Mouse (Mus musculus) left cerebral cortex, adult 2 months (tissue): ENCODE data around the gene Ccdc136. TPM values are rescaled to one million over a fixed set of nuclear protein-coding genes. Genes with fewer than 3 reads are reported as not detected.
"Not testable (repeated sequence)": the region's sequence is repeated elsewhere in the genome, so short reads cannot be mapped to it uniquely, and the experiment has no call there.

ENCODE experiments used
- DNase-seq, 2 experiments: peaks; one replicate each; pipeline ENCODE4 v3.0.0; 2021 to 2022; ENCODE audit warnings: low spot score in 2 of 2, mixed read lengths in 1 of 2; ENCODE audit errors: extremely low spot score in 1 of 2
- H3K27ac ChIP-seq: fragments of 200-600 bp; 2 replicates; pipeline ENCODE4 v1.8.1; 2022
- H3K4me3 ChIP-seq: fragments of 200-600 bp; 2 replicates; pipeline ENCODE4 v1.8.1; 2022
- CTCF ChIP-seq: fragments of 200-600 bp; IDR thresholded peaks from 2 replicates; pipeline ENCODE4 v1.8.1; 2022; ENCODE audit warnings: antibody characterized with exemption, mild to moderate bottlenecking, moderate library complexity
- intact Hi-C: fragments of 180-260 bp; cut with DNase I; formaldehyde crosslinking; loops from one replicate; pipeline ENCODE4 v1.15.1; 2025
- total RNA-seq, 2 experiments: library from RNA; stranded (reverse); gene quantifications; 2 replicates each; pipeline ENCODE4 v1.2.3; 2021

Gene Ccdc136
- total RNA-seq, 2 experiments from 2014 or later, result 104 to 105 TPM

GRCm38 (mm10) chr6:29365277-29365676 is 30.8 kb upstream of the Ccdc136 start:
- Histone ChIP-seq H3K4me3 (no peak overlapping the region), H3K27ac (no peak overlapping the region)
- TF ChIP-seq CTCF, result no peak
- DNase-seq, result no peak
- intact Hi-C loops, result no loop called here

- Histone ChIP-seq H3K27ac (no peak overlapping the region), H3K4me3 (no peak overlapping the region)
- intact Hi-C loops, result no loop called here
- TF ChIP-seq CTCF, result no peak
- DNase-seq, result no peak
Measured at GRCm38 (mm10) chr6:29377386-29377785, 18.7 kb upstream of the Ccdc136 start.

GRCm38 (mm10) chr6:29378678-29379077 is 17.4 kb upstream of the Ccdc136 start:
- no peak overlapping the region for H3K4me3 ChIP-seq
- intact Hi-C loops, result no loop called here
- H3K27ac ChIP-seq, result no peak overlapping the region
- no peak for DNase-seq
- TF ChIP-seq CTCF, result no peak

- no peak for DNase-seq
- TF ChIP-seq CTCF, result no peak
- Histone ChIP-seq H3K27ac (no peak overlapping the region), H3K4me3 (no peak overlapping the region)
- intact Hi-C loops, result no loop called here
Measured at GRCm38 (mm10) chr6:29379954-29380353, 16.2 kb upstream of the Ccdc136 start.

- intact Hi-C loops, result no loop called here
- no peak for TF ChIP-seq CTCF
- H3K4me3 ChIP-seq, result no peak overlapping the region
- DNase-seq, result no peak
- H3K27ac ChIP-seq, result no peak overlapping the region
Measured at GRCm38 (mm10) chr6:29382442-29382841, 13.7 kb upstream of the Ccdc136 start.

- Histone ChIP-seq H3K27ac (no peak within 1 kb of the TSS), H3K4me3 (no peak within 1 kb of the TSS)
- DNase-seq, result no peak
- no peak for TF ChIP-seq CTCF
- intact Hi-C loops, result no loop called here
Measured at GRCm38 (mm10) chr6:29388052-29388518, 8.0 kb upstream of the Ccdc136 start, which contains the start of gene Opn1sw. TSS of gene Opn1sw (minus strand) at chr6:29388468.

GRCm38 (mm10) chr6:29388606-29389080 is 7.5 kb upstream of the Ccdc136 start:
- intact Hi-C loops, result no loop called here
- TF ChIP-seq CTCF, result no peak
- H3K4me3 ChIP-seq, result no peak overlapping the region
- DNase-seq, result peak; percentile 68 to 75
- H3K27ac ChIP-seq, result no peak overlapping the region

GRCm38 (mm10) chr6:29389425-29389824 is 6.7 kb upstream of the Ccdc136 start:
- intact Hi-C loops, result no loop called here
- DNase-seq, result no peak
- no peak overlapping the region for H3K27ac ChIP-seq
- no peak overlapping the region for H3K4me3 ChIP-seq
- TF ChIP-seq CTCF, result no peak

- intact Hi-C loops, H3K4me3 ChIP-seq, DNase-seq, H3K27ac ChIP-seq: not testable (repeated sequence)
Measured at GRCm38 (mm10) chr6:29390500-29390899, 5.6 kb upstream of the Ccdc136 start.

GRCm38 (mm10) chr6:29391241-29391640 is 4.9 kb upstream of the Ccdc136 start:
- intact Hi-C loops, DNase-seq, H3K4me3 ChIP-seq, H3K27ac ChIP-seq: not testable (repeated sequence)

- DNase-seq, result no peak
- no peak overlapping the region for H3K27ac ChIP-seq
- no peak overlapping the region for H3K4me3 ChIP-seq
- intact Hi-C loops, result no loop called here
- TF ChIP-seq CTCF, result peak; percentile 46
Measured at GRCm38 (mm10) chr6:29391802-29392201, 4.3 kb upstream of the Ccdc136 start.

GRCm38 (mm10) chr6:29394286-29394685 is 1.8 kb upstream of the Ccdc136 start:
- TF ChIP-seq CTCF, result no peak
- Histone ChIP-seq H3K27ac (no peak overlapping the region), H3K4me3 (no peak overlapping the region)
- intact Hi-C loops, result no loop called here
- DNase-seq, result no peak

GRCm38 (mm10) chr6:29396714-29397540 is 818 bp downstream of the Ccdc136 start:
- Histone ChIP-seq H3K4me3 (peak overlapping the region; percentile 84), H3K27ac (peak overlapping the region; percentile 88)
- intact Hi-C loops, result no loop called here
- TF ChIP-seq CTCF, result no peak
- no peak for DNase-seq
